Mouse (Mus musculus) MEL (cell line): ENCODE measurements around the gene Smug1. TPM values are rescaled to one million over a fixed set of nuclear protein-coding genes. Genes with fewer than 3 reads are reported as not detected.
A peak's percentile ranks its signal among the peaks of the same experiment; 100 is the strongest.

ENCODE experiments used
- DNase-seq: peaks from one replicate; pipeline ENCODE4 v3.0.0; 2011; ENCODE audit warnings: low read depth, low spot score
- H3K27ac ChIP-seq: 2 replicates; pipeline ENCODE4 v1.5.1; 2012; ENCODE audit warnings: low read depth, mild to moderate bottlenecking, control low read depth, low read length, moderate library complexity; ENCODE audit not compliant: control insufficient read depth
- H3K27me3 ChIP-seq, 2 experiments: fragments of 150-350 bp in 1 of 2; sonication (generic) in 1 of 2; 2 replicates each; pipeline ENCODE4 v1.6.1; 2012; ENCODE audit warnings: low read length in 2 of 2, mild to moderate bottlenecking in 2 of 2, improper control_type of control experiment in 1 of 2, moderate library complexity in 1 of 2; ENCODE audit not compliant: insufficient read depth in 2 of 2, control insufficient read depth in 1 of 2
- H3K36me3 ChIP-seq, 2 experiments: 2 replicates each; pipeline ENCODE4 v1.6.1; 2012 to 2014; ENCODE audit warnings: low read length in 2 of 2, improper control_type of control experiment in 1 of 2, inconsistent platforms in 1 of 2, mild to moderate bottlenecking in 1 of 2; ENCODE audit not compliant: insufficient read depth in 2 of 2, control insufficient read depth in 1 of 2
- H3K4me1 ChIP-seq, 2 experiments: fragments of 150-350 bp in 1 of 2; sonication (generic) in 1 of 2; 2 replicates each; pipeline ENCODE4 v1.6.1; 2012; ENCODE audit warnings: low read length in 2 of 2, improper control_type of control experiment in 1 of 2, mild to moderate bottlenecking in 1 of 2; ENCODE audit not compliant: insufficient read depth in 2 of 2, control insufficient read depth in 1 of 2
- H3K4me3 ChIP-seq, 2 experiments: fragments of 150-350 bp in 1 of 2; sonication (generic) in 1 of 2; 2 replicates each; pipeline ENCODE4 v1.5.1; 2012; ENCODE audit warnings: low read depth in 2 of 2, low read length in 2 of 2, mild to moderate bottlenecking in 2 of 2, moderate library complexity in 2 of 2, control low read depth in 1 of 2, improper control_type of control experiment in 1 of 2; ENCODE audit not compliant: control insufficient read depth in 1 of 2, insufficient read depth in 1 of 2
- H3K79me2 ChIP-seq: 2 replicates; pipeline ENCODE4 v1.6.1; 2012; ENCODE audit warnings: mild to moderate bottlenecking, low read length, moderate library complexity; ENCODE audit not compliant: control insufficient read depth, poor library complexity, insufficient read depth
- H3K9ac ChIP-seq: 2 replicates; pipeline ENCODE4 v1.6.1; 2012; ENCODE audit warnings: low read depth, mild to moderate bottlenecking, control low read depth, low read length, moderate library complexity; ENCODE audit not compliant: control insufficient read depth, poor library complexity, severe bottlenecking
- H3K9me3 ChIP-seq: fragments of 150-350 bp; sonication (generic); replicated peaks from 2 replicates; pipeline ENCODE4 v1.6.1; 2012; ENCODE audit warnings: mild to moderate bottlenecking, low read length, improper control_type of control experiment, moderate library complexity; ENCODE audit not compliant: insufficient read depth
- BHLHE40 ChIP-seq: IDR thresholded peaks from 2 replicates; pipeline ENCODE4 v1.6.1; 2012; ENCODE audit warnings: low read depth, mild to moderate bottlenecking, inconsistent platforms, low read length, improper control_type of control experiment, borderline replicate concordance
- CHD1 ChIP-seq: IDR thresholded peaks from 2 replicates; pipeline ENCODE4 v1.6.1; 2012; ENCODE audit warnings: low read depth, mild to moderate bottlenecking, inconsistent platforms, low read length, improper control_type of control experiment
- E2F4 ChIP-seq: IDR thresholded peaks from 2 replicates; pipeline ENCODE4 v1.6.1; 2011; ENCODE audit warnings: low read depth, low read length, improper control_type of control experiment, borderline replicate concordance
- EP300 ChIP-seq, 2 experiments: IDR thresholded peaks; 2 replicates each; pipeline ENCODE4 v1.6.1; 2011; ENCODE audit warnings: improper control_type of control experiment in 2 of 2, low read length in 2 of 2, low read depth in 1 of 2, mild to moderate bottlenecking in 1 of 2
- ETS1 ChIP-seq: IDR thresholded peaks from 2 replicates; pipeline ENCODE4 v1.6.1; 2012; ENCODE audit warnings: low read depth, mild to moderate bottlenecking, inconsistent platforms, low read length, improper control_type of control experiment, moderate library complexity
- HCFC1 ChIP-seq: IDR thresholded peaks from 2 replicates; pipeline ENCODE4 v1.6.1; 2012; ENCODE audit warnings: low read depth, mild to moderate bottlenecking, inconsistent platforms, low read length, improper control_type of control experiment, moderate library complexity
- MAX ChIP-seq: IDR thresholded peaks from 2 replicates; pipeline ENCODE4 v1.6.1; 2011; ENCODE audit warnings: low read length, improper control_type of control experiment
- MEF2A ChIP-seq: IDR thresholded peaks from 2 replicates; pipeline ENCODE4 v1.6.1; 2014; ENCODE audit warnings: low read depth, mild to moderate bottlenecking, inconsistent platforms, low read length, improper control_type of control experiment; ENCODE audit not compliant: poor library complexity, insufficient replicate concordance, severe bottlenecking; ENCODE audit errors: extremely low read depth
- NELFE ChIP-seq: IDR thresholded peaks from 2 replicates; pipeline ENCODE4 v1.6.1; 2011; ENCODE audit warnings: low read depth, low read length, improper control_type of control experiment
- POLR2A ChIP-seq, 2 experiments: IDR thresholded peaks; 2 replicates each; pipeline ENCODE4 v1.6.1; 2011 to 2012; ENCODE audit warnings: low read length in 2 of 2, mild to moderate bottlenecking in 2 of 2, control low read depth in 1 of 2, improper control_type of control experiment in 1 of 2, low read depth in 1 of 2, moderate library complexity in 1 of 2; ENCODE audit not compliant: control insufficient read depth in 1 of 2, insufficient read depth in 1 of 2, poor library complexity in 1 of 2
- POLR2AphosphoS2 ChIP-seq: IDR thresholded peaks from 2 replicates; pipeline ENCODE4 v1.6.1; 2011; ENCODE audit warnings: low read length, improper control_type of control experiment
- RAD21 ChIP-seq: IDR thresholded peaks from 2 replicates; pipeline ENCODE4 v1.6.1; 2011; ENCODE audit warnings: mild to moderate bottlenecking, low read depth, low read length, improper control_type of control experiment
- RCOR1 ChIP-seq: IDR thresholded peaks from 2 replicates; pipeline ENCODE4 v1.6.1; 2012; ENCODE audit warnings: low read depth, mild to moderate bottlenecking, inconsistent platforms, low read length, improper control_type of control experiment
- TAL1 ChIP-seq: IDR thresholded peaks from 2 replicates; pipeline ENCODE4 v1.6.1; 2012; ENCODE audit warnings: mild to moderate bottlenecking, inconsistent platforms, low read length, moderate library complexity, mixed read lengths
- TCF12 ChIP-seq: IDR thresholded peaks from 2 replicates; pipeline ENCODE4 v1.6.1; 2014; ENCODE audit warnings: low read depth, mild to moderate bottlenecking, inconsistent platforms, low read length, improper control_type of control experiment, moderate library complexity
- UBTF ChIP-seq: IDR thresholded peaks from 2 replicates; pipeline ENCODE4 v1.6.1; 2012; ENCODE audit warnings: low read depth, mild to moderate bottlenecking, inconsistent platforms, low read length, improper control_type of control experiment, moderate library complexity, borderline replicate concordance; ENCODE audit not compliant: insufficient read depth
- ZC3H11A ChIP-seq: IDR thresholded peaks from 2 replicates; pipeline ENCODE4 v1.6.1; 2012; ENCODE audit warnings: low read depth, mild to moderate bottlenecking, inconsistent platforms, low read length, improper control_type of control experiment
- ZKSCAN1 ChIP-seq: IDR thresholded peaks from 2 replicates; pipeline ENCODE4 v1.6.1; 2012; ENCODE audit warnings: low read depth, mild to moderate bottlenecking, inconsistent platforms, low read length, improper control_type of control experiment, moderate library complexity
- ZNF384 ChIP-seq: IDR thresholded peaks from 2 replicates; pipeline ENCODE4 v1.6.1; 2012; ENCODE audit warnings: low read depth, mild to moderate bottlenecking, inconsistent platforms, low read length, improper control_type of control experiment
- polyA plus RNA-seq, 2 experiments: library from polyadenylated mRNA; stranded (reverse) in 1 of 2; unstranded in 1 of 2; fragments of >175 nt in 1 of 2; fragments of >200 nt in 1 of 2; gene quantifications; 2 replicates each; pipeline versions ENCODE4 v1.2.1 to v1.2.4; 2012; ENCODE audit warnings: low replicate concordance in 2 of 2, low read depth in 1 of 2; ENCODE audit not compliant: insufficient read length in 2 of 2, insufficient read depth in 1 of 2, missing spikeins in 1 of 2
- total RNA-seq: library from RNA; depleted of rRNA; stranded (reverse); fragments of 300-350 nt; gene quantifications from 2 replicates; pipeline ENCODE4 v1.2.3, GENCODE M21; 2012

Smug1 gene
- total and polyA plus RNA-seq, 3 experiments, result 4.6 to 5.2 TPM; not detected in 1

- no peak for TF ChIP-seq RCOR1
- no peak for TF ChIP-seq CHD1
Observed at GRCm38 (mm10) chr15:103171276-103171675, 4.4 kb upstream of the Smug1 start (continued).

- H3K4me3 ChIP-seq, result no peak overlapping the region
- TF ChIP-seq ZC3H11A (no peak), ETS1 (no peak), NELFE (no peak), RAD21 (no peak), BHLHE40 (no peak), EP300 (IDR thresholded peaks at IDR 0.05; ENCODE audit: low read depth in 1 of 2, low read length in 2 of 2) (no peak), MAX (no peak), RCOR1 (no peak), TAL1 (no peak)
Observed at GRCm38 (mm10) chr15:103170316-103170679, 3.4 kb upstream of the Smug1 start.

GRCm38 (mm10) chr15:103169612-103170315 is 2.9 kb upstream of the Smug1 start:
- no peaks in the 10 kb centered on the region for H3K36me3 ChIP-seq
- peak overlapping the region; percentile 71 to 75; a peak in 3 of 4 replicates for H3K4me3 ChIP-seq
- peak overlapping the region; percentile 69 for H3K9ac ChIP-seq
- H3K27me3 ChIP-seq, result no peaks in the 10 kb centered on the region; a peak in 1 of 4 replicates
- H3K79me2 ChIP-seq, result no peaks in the 10 kb centered on the region; the same call in 1 of the 2 replicates
- no peak overlapping the region for H3K27ac ChIP-seq
- H3K9me3 ChIP-seq, result no peaks in the 10 kb centered on the region
- no peak for DNase-seq
- TF ChIP-seq NELFE (no peak), MAX (no peak), E2F4 (no peak), RCOR1 (no peak), ZNF384 (no peak), MEF2A (no peak), POLR2A (IDR thresholded peaks at IDR 0.05; ENCODE audit: control insufficient read depth in 1 of 2, insufficient read depth in 1 of 2, low read depth in 1 of 2, low read length in 2 of 2, poor library complexity in 1 of 2) (no peak), ZKSCAN1 (no peak), HCFC1 (no peak), TCF12 (no peak), POLR2AphosphoS2 (no peak), ZC3H11A (no peak), UBTF (no peak), RAD21 (no peak)
- peaks cover 0 to 15% of the 10 kb centered on the region in 2 experiments for H3K4me1 ChIP-seq

More at GRCm38 (mm10) chr15:103170316-103170679, 3.4 kb upstream of the Smug1 start:
- H3K27me3 ChIP-seq, result no peaks in the 10 kb centered on the region; a peak in 1 of 4 replicates
- no peaks in the 10 kb centered on the region for H3K9me3 ChIP-seq
- no peaks in the 10 kb centered on the region for H3K36me3 ChIP-seq
- H3K79me2 ChIP-seq, result no peaks in the 10 kb centered on the region; the same call in 1 of the 2 replicates
- H3K9ac ChIP-seq, result no peak overlapping the region
- peaks cover 0 to 12% of the 10 kb centered on the region in 2 experiments; a peak in 3 of 4 replicates for H3K4me1 ChIP-seq
- H3K27ac ChIP-seq, result no peak overlapping the region
- DNase-seq, result no peak
